Mouse (Mus musculus): ENCODE data around the gene B3gnt8.
"Not testable (repeated sequence)": the region's sequence is repeated elsewhere in the genome, so short reads cannot be mapped to it uniquely, and the experiment has no call there.

Gene B3gnt8

DNA sequence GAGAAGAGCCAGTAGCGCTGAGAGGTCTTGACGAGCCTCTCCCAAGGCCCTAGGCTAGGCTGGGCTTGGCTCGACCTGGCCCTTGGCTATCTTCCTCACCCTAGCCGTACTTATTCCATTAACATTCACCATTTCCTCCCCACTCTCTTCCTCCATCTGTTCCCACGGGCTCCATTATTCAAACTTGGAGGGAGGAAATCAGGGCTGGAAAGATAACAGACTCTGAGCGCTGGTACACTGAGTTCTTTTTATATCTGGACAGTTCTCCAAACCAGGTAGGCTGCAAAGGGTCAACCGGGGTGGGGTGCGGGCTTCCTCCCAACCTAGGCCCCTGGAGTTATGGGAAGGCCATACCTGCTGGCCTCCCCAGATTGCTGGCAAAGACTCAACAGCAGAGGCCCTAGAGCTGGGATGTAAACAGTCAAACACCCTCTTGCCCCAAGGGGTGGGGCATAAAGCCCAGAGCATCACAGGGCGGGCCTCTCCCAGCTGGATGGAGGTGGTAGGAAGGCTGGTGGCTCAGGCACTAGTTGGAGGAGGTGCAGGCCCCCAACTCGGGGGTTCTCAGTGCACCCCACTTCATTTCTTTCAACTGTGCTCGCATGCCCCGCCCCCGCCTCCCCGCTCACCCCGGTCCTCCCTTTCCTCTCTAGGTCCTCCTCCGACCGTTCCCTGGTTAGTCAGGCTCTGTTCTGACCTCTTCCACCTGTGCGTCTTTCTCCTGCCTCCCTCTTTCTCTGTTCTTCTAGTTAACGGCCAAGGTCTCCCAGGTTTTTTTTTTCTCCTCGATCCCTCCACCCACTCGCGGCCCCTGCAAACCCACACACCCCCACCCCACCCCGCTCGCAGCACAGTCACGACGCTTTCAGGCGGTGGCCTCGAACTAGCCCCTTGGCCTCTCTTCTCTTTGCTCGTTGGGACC, at the start of gene B3gnt8:
B3gnt8 (plus strand) TSS at position 146 of the 922 bp plus-strand sequence.
- DNase-seq (ENCODE audit: low spot score in 2 of 2), result no peak

DNA sequence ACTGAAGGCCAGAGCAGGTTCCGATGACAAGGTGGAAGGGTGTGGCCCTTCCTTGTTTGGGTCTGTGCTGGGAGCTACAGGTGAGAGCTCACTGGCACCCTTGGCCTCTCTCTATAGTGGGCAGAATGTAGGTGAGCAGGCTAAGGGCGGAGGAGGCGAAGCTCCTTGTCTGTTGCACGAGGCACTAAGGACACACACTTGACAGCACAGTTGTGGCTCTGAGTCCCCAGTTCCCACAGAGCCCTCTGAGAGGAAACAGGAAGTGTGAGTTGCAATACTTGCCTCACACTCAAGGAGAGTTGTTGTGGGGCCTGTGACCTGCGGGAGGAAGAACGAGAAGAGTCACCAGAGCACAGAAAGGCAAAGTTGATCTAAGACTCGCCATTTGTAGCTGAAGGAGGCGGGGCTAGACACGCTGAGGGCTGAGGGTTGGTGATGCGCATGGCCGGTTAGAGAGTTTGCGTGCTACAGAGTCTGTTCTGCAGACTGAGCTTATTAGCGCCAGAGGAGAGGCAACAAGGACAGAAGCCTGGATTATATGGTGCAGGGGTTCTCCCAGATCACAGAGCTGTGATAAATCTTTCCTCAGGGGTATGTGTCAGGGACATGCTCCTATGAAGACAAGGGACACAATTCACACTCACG, 49.5 kb upstream of the B3gnt8 start:
- not testable (repeated sequence) for DNase-seq (ENCODE audit: low spot score in 2 of 2)

DNA sequence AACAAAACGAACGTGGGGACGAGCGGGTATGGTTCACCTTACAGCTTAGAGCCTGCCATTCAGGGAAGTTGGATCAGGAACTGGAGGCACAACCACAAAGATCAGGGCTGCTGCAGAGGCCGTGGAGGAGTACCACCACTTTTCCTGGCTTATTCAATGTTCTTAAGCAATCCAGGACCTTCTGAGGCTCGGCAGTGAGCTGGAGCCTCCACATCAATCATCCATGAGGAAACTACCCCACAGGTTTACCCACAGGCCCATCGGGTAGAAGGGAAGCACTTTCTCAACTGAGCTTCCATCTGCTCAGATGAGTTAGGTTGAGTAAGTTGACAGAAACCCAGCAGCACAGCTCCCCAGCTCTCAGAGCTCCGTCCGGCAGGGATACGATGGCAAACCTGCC, 47.0 kb upstream of the B3gnt8 start:
- DNase-seq (ENCODE audit: low spot score in 2 of 2), result no peak

DNA sequence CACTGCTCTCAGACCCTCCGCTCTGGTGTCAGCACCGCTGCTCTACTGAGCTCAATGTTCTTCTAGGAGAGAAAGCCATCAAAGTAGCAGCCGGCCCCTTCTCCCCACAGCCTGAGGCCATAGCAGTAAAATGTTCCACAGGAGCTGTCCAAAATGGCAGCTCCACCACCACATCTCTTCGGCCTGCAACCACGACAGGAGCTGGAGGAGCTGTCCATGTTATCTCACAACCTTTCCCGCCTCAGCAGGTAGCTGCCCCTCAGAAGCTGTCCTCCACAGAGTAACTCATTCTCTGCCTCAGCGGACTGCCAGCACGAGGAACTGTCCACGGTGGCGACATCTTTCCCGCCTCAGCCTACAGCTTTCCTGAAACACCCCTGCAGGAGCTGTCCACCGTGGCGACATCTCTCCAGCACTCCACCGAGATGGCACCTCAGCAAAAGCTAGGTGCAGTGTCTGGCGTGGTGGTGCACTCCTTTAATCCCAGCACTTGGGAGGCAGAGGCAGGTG, 44.1 kb upstream of the B3gnt8 start:
- no peak for DNase-seq (ENCODE audit: low spot score in 2 of 2)

DNA sequence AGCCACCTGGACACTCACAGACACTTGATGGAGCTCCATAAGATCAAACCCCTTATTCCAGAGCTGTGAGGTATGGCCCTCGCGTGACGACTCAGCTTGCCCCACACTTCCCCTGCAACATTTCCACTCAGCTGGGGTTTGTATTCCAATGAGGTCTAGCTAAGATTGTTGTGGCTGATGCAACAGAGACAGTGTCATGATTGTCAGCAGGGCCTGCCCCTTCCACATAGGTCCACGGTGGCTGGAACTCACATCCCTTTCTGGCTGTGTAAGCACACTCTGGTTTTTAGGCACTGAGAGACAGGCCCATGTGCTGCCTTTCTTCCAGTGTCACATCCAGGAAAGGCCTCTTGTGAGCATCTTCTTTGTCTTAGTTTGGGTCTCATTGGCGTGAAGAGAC, 41.8 kb upstream of the B3gnt8 start:
- no peak for DNase-seq (ENCODE audit: low spot score in 2 of 2)

DNA sequence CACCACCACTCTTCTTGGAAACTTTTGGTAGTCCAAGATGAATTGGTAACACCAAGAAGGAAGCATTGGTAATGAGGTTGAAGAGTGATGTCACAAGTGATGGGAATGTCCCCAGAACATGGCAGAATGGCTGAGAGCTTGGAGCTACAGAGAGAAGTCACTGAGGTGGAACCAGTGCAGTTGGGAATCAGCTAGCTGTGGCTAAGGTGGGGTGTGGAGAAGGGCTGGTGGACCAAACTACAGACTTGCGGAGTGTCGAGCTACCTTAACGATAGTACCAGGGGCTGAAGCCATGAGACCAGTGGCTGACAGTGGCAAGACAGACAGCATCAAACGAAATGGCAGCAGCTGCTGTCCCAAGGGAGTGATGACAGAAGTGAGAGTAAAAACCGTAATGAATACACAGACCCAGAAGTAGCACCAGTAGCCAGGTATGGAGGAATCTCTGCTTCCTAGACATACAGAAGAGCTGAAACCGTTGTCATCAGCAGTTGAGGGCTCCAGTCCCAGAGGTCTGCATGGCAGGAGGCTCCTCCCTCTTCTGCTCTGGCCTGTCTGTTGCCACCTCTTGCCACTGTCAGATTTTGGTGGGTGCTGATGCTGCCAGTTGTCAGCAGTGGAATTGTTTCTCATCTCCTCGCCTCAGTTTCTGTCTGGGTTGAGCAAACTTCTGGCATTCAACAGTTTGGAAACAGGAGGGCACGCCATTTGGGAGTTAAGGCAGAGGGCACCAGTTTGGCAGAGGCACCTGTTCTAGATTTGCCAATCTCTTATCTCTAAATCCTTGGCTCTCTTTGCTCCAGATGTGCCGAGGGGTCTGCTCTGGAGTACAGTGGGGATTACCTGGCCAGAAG, 40.9 kb upstream of the B3gnt8 start:
- no peak for DNase-seq (ENCODE audit: low spot score in 2 of 2)

DNA sequence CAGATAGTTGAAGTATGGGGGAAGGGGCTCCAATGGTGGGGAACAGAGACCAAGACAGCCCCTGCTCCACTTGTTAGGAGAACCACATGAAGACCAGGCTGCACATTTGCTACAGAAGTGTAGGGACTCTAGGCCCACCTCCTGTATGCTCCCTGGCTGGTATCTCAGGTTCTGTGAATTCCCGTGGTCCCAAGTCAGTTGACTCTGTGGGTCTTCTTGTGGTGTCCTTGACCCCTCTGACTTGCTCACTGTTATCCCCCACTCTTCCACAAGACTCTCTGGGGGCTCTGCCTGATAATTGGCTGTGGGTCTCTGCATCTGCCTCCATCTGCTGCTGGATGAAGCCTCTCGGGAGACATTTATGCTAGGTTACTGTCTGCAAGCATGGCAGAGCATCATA, 35.2 kb upstream of the B3gnt8 start:
- no peak for DNase-seq (ENCODE audit: low spot score in 2 of 2)

DNA sequence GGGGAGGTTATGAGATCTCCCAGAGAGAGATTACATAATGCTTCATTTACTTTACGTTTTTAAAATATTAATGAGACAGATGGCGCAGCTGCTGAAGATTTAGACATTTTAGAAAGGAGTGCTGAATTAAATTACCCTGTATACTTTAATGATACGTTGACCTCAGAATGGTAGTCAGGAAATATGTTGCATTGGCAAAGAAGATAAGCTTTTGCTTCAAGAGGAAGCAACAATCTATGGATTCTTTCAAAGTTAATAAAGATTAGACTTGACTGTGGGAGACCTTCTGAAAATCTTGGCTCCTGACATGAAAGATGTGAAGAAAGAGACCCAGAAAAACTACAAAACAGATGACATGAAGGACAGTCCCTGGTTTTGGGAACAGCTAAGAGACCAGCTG, 32.6 kb upstream of the B3gnt8 start:
- no peak for DNase-seq (ENCODE audit: low spot score in 2 of 2)

DNA sequence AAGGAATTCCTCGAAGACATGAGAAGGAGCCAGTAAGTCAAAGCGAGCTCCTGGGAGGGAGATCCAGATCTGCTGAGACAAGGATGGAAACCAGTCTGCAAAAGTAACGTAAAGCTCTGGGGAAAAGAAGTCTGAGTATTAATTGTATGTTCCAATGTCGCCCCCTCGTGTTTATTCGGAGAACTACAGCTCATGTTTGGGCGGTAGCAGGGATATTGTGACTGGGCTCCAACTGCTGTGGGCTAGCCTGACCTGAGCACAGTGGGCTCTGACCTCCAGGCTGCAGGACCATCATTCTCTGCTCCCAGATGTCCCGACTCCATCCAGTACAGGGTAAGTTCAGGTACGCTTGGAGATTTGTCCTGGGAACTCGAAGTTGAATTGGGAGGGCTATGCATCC, 26.8 kb upstream of the B3gnt8 start:
- DNase-seq (ENCODE audit: low spot score in 2 of 2), result peak; percentile 68 to 81

DNA sequence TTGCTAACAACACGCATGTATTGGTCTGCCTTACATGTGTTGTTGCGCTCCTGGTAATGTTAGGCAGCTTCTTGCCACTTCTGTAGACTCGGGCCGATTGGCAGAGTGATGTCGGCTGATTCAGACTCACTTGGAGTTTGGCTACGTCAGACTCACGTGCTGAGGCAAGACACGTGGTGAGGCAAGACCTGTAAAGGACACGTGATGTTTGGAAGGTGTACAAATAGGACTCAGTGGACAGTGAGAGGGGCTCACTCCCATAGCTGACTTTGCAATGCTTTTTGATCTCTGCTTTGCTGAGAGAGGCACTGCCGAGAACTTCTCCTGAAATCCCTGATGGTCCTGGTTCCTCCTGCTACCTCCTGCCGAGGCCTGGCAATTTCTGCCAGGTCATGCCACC, 25.8 kb upstream of the B3gnt8 start:
- no peak for DNase-seq (ENCODE audit: low spot score in 2 of 2)

DNA sequence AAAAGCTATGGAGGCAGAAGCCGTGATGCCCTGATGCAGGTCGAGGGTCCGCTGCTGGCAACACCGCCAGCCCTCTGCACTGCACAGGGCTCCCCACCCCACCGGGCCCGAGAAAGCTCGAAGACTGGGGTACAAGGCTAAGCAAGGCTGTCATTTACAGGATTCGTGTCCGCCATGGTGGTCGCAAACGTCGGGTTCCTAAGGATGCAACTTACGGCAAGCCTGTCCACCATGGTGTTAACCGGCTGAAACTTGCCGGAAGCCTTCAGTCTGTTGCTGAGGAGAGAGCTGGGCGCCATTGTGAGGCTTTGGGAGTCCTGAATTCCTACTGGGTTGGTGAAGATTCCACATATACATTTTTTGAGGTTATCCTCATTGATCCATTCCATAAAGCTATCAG, 25.1 kb upstream of the B3gnt8 start:
- no peak for DNase-seq (ENCODE audit: low spot score in 2 of 2)

DNA sequence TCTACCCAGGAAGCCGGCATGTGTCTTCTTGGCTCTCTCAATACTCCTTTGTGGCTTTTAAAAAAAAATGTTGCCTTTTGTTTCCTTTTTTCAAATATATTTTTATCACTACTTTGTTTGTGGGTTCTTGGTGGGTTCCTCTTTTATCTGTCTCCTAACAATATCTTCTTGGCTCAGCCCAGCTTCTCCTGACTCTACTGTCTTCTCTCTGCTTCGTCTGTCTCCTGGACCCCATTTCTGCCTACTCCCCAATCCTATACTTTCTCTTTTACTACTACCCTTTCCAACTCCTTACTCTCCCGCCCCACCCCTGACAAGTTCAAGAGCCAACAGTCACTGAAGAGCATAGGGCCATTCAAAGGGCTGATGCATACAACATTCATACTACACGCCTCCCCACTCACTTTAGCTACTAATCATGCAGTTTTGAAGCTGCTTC, 19.8 kb upstream of the B3gnt8 start:
- peak in 1 of 2 experiments; percentile 13 for DNase-seq (ENCODE audit: low spot score in 2 of 2)

DNA sequence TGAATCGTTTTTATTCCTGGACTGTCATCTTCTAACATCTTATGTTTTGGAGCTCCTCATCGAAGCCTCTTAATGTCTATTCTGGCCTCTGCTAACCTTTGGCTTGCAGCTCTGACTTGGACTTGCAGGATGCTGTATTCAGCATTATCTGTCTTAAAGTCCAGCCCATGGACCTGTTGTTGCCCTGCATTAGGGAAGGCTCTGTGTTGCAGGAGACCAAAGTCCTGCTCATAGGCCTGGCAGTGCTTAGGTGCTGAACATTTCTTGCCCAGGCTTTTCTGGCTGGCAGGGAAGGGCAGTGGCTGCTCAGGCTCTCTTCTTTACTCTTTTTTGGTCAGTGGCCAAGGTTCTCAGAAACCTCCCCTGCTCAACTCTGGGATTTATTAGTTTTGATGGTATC, 19.3 kb upstream of the B3gnt8 start:
- DNase-seq (ENCODE audit: low spot score in 2 of 2), result peak in 1 of 2 experiments; percentile 10

DNA sequence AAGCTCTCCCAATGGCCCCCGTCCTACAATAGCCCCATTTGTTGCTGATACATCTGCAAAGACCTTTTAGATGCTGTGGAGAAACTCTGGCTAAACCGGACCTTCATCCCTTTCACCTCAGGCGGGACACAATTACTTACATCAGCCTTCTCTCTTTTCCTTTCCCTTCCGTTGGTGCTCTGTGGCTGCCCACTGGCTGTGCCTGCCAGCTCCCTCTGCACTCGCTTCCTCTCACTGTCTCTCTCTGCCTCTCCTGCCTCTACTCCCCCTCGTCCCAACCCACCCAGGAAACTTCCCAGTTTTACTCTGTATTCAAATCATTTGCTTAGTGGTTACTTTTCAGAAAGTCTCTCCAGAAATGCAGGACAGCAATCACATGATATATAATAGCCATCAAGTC, 16.4 kb upstream of the B3gnt8 start:
- DNase-seq (ENCODE audit: low spot score in 2 of 2), result peak in 1 of 2 experiments; percentile 14

DNA sequence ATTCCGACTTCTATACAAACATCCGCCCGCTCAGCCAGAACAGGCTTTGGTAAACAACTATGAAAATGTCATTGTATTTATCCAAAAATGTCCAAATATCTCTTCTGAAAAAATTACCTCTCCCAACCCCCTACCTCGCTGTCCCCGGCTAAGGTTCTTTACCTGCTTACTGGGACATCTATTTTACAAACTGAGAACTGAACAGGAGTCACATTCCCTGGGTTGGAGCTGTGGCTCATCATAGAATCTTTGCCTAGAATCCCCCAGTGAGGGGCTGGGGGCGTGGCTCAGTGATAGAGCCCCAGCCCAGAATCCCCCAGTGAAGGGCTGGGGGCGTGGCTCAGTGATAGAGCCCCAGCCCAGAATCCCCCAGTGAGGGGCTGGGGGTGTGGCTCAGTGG, 15.0 kb upstream of the B3gnt8 start:
- DNase-seq (ENCODE audit: low spot score in 2 of 2), result no peak

DNA sequence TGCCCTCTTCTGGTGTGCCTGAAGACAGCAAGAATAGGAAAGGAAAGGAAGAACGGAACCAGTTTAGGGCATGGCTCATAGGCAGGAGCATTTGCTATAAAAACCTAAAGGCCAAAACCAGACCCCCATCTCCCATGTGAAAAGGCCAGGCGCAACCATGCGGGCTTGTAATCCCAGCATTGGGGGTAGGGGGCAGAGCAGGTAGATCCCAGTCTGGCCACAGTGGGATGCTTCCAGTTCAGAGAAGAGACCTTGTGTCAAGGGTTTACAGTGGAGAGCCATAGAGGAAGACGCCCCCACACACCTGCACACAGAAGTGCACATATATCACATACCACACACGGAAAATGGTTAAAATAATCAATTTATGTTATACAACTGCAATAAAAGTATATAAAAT, 12.4 kb upstream of the B3gnt8 start:
- DNase-seq (ENCODE audit: low spot score in 2 of 2), result peak in 1 of 2 experiments; percentile 13

DNA sequence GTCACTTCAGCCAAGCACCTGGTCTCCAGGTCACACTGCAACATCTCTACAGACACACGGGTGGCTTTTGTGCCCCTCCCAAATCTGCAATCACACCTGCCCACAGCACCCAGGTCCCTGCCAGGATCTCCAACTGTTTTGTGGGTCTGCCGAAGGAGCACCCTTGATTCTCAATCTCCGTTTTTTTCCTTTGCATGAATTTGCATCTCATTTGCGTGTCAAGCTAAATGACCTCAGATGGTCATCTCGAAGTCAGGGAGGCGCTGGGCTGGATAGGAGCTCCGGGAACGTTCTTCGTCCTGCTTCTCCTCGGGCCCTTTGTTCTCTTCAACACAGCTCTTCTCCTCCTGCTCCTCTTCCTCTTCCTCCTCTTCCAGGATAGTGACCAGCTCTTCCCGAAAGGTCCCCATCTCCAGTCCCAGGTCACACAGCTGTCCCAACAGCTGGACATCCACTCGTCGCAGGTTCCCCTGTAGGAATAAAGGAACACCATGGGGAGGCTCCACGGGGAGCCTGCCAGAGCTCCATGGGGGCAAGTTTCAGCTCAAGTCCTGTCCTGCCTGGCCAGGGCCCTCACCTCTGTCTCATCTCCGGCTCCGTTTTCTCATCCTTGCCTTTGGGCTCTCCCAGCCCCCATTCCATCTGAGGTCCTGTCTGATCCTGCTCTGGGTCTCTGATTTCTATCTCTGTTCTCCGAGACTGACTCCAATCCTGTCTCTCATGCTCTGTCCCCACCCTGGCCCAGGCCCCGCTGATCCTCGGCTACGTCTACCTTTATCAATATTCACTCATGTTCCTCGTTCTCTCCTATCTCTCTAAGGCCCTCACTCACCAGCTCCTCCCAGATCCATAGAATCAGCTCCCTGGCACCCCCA, 11.4 kb upstream of the B3gnt8 start:
- DNase-seq (ENCODE audit: low spot score in 2 of 2), result peak in 1 of 2 experiments; percentile 20

DNA sequence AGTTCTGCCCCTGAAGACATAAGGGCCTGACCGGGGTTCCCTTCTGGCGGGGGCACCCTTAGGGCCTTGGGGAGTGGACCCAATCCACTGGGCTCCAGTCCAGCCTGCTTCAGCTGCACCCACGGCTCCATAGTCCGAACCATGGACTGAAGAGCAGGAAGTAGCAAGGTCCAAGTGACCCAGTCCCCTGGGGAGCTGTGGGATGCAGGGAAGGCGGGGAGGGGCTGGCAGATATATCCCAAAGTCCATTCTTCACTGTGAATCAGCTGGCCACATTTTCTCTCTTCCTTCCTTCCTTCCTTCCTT, 10.8 kb upstream of the B3gnt8 start, which contains the start of gene Erich4:
Erich4 (minus strand) TSS at position 187 of the 306 bp plus-strand sequence.
- DNase-seq (ENCODE audit: low spot score in 2 of 2), result peak in 1 of 2 experiments; percentile 20

DNA sequence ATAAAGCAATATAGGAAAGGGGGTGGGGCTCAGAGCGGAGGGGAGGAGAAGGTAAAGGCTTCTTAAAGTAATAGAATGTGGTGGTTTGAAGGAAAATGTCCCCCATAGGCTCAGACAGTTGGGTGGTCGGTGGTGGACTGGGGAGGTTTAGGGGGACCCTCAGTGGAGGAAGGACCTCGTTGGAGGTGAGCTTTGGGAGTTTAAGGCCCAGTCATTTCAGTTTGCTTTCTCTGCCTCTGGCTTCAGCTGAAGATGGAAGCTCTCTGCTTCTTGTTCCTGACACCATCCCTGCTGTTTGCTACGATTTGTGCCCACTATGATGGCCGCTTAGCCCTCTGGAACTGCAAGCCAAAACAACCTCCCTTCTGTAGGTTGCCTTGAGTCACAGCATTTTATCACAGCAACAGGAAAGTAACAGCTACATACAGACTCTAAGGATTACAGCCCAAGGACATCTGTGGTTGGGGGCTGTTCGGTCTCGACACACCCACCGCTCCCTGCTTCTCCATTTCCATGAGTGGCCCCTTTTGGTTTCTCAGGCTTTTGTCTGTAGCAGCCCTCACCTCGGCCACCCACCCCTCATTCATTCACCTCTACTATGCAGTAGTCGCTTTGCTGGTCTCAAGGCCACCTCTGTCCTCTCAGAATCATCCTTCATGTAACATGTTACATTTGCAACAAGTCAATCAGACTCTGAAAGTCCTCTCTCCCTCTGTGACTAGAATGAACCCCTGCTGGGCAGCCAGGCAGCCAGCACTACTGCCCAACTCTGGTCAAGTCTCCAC, 8.9 kb upstream of the B3gnt8 start:
- DNase-seq (ENCODE audit: low spot score in 2 of 2), result peak; percentile 17 to 18
